30 mouse cellular contexts compared by ENCODE assay signal in genomic region chr7:52056274-52056673, GRCm38 (mm10). TPM values are rescaled to one million over a fixed set of nuclear protein-coding genes. Genes with fewer than 3 reads are reported as not detected.
DNase-seq lines count a peak whose midpoint lies in the region; ATAC-seq and TF ChIP-seq lines count a peak whose summit lies in the region.
"Had no signal": no experiment of that assay in that cellular context is flagged by ENCODE, and none has a peak within 500 bp of the region (broad histone marks: within the 10 kb centered on the region; RNA-seq: fewer than 3 reads in every experiment).

No protein-coding gene starts in this region.

- no peaks in the 10 kb centered on the region for H3K4me1 ChIP-seq in hindbrain, embryonic 11.5 days (replicated peaks; ENCODE audit: control insufficient read depth, insufficient read depth, low read length)
- H3K4me1 ChIP-seq in hindbrain, postnatal 0 days (ENCODE audit: insufficient read depth, low read length) = no peaks in the 10 kb centered on the region
- no peaks in the 10 kb centered on the region for H3K4me1 ChIP-seq in neural tube, embryonic 12.5 days
- no peaks in the 10 kb centered on the region for H3K4me1 ChIP-seq in hindbrain, embryonic 16.5 days (ENCODE audit: control insufficient read depth, insufficient read depth, low read depth, low read length)
- H3K4me1 ChIP-seq: embryonic facial prominence, embryonic 12.5 days; stomach, embryonic 15.5 days had no signal

- H3K27ac ChIP-seq in hindbrain, embryonic 11.5 days (ENCODE audit: low read depth, low read length) = no peak overlapping the region
- H3K27ac ChIP-seq in hindbrain, postnatal 0 days = no peak overlapping the region
- H3K27ac ChIP-seq in neural tube, embryonic 12.5 days = no peak overlapping the region
- H3K27ac ChIP-seq in hindbrain, embryonic 16.5 days (ENCODE audit: low read depth, low read length) = no peak overlapping the region
- H3K27ac ChIP-seq: embryonic facial prominence, embryonic 12.5 days; layer of hippocampus, adult 2 months; stomach, embryonic 15.5 days had no signal

- WGBS in hindbrain, embryonic 11.5 days = 65% methylated on average over 4 of the region's 4 CpGs
- WGBS in hindbrain, postnatal 0 days = 28% methylated on average over 4 of the region's 4 CpGs
- WGBS in neural tube, embryonic 12.5 days = 59% methylated on average over 4 of the region's 4 CpGs
- 31% methylated on average over 4 of the region's 4 CpGs for WGBS in hindbrain, embryonic 16.5 days

- no peak overlapping the region for H3K4me2 ChIP-seq in hindbrain, embryonic 11.5 days (replicated peaks; ENCODE audit: low read depth, low read length)
- H3K4me2 ChIP-seq in hindbrain, postnatal 0 days (ENCODE audit: low read depth, low read length) = no peak overlapping the region
- no peak overlapping the region for H3K4me2 ChIP-seq in neural tube, embryonic 12.5 days (replicated peaks)
- H3K4me2 ChIP-seq in hindbrain, embryonic 16.5 days (ENCODE audit: low read length) = no peak overlapping the region
- H3K4me2 ChIP-seq: embryonic facial prominence, embryonic 12.5 days; stomach, embryonic 15.5 days had no signal

- peak; percentile 74 for ATAC-seq in hindbrain, embryonic 11.5 days (ENCODE audit: low FRiP score)
- no peak for ATAC-seq in hindbrain, postnatal 0 days
- peak; percentile 61; the same call in 1 of the 2 replicates for ATAC-seq in neural tube, embryonic 12.5 days (ENCODE audit: low FRiP score, low read depth)
- peak; percentile 67 for ATAC-seq in hindbrain, embryonic 16.5 days
- ATAC-seq: inflammation-experienced regulatory T-cells, adult 6 months; lung, postnatal 0 days; Patski had no signal

- no peaks in the 10 kb centered on the region for H3K9me3 ChIP-seq in hindbrain, embryonic 11.5 days (ENCODE audit: control insufficient read depth, low read length)
- no peaks in the 10 kb centered on the region for H3K9me3 ChIP-seq in hindbrain, postnatal 0 days (ENCODE audit: low read length)
- H3K9me3 ChIP-seq in neural tube, embryonic 12.5 days = no peaks in the 10 kb centered on the region
- H3K9me3 ChIP-seq in hindbrain, embryonic 16.5 days (ENCODE audit: control insufficient read depth, low read length) = no peaks in the 10 kb centered on the region
- H3K9me3 ChIP-seq: embryonic facial prominence, embryonic 12.5 days; stomach, embryonic 15.5 days had no signal

- TF ChIP-seq CTCF in hindbrain, postnatal 0 days (IDR thresholded peaks at IDR 0.05; ENCODE audit: low read depth) = no peak

- H3K4me3 ChIP-seq in hindbrain, embryonic 11.5 days (ENCODE audit: low read depth, low read length) = no peak overlapping the region
- H3K4me3 ChIP-seq in hindbrain, postnatal 0 days (ENCODE audit: low read length) = no peak overlapping the region
- no peak overlapping the region for H3K4me3 ChIP-seq in neural tube, embryonic 12.5 days
- H3K4me3 ChIP-seq in hindbrain, embryonic 16.5 days (ENCODE audit: low read length) = no peak overlapping the region
- H3K4me3 ChIP-seq: embryonic facial prominence, embryonic 12.5 days; layer of hippocampus, adult 2 months; stomach, embryonic 15.5 days had no signal

- no peak overlapping the region for H3K9ac ChIP-seq in hindbrain, embryonic 11.5 days (ENCODE audit: low read depth, low read length)
- H3K9ac ChIP-seq in hindbrain, postnatal 0 days (replicated peaks; ENCODE audit: low read length) = no peak overlapping the region
- H3K9ac ChIP-seq in neural tube, embryonic 12.5 days = no peak overlapping the region
- H3K9ac ChIP-seq in hindbrain, embryonic 16.5 days (ENCODE audit: low read depth, low read length) = no peak overlapping the region
- H3K9ac ChIP-seq: embryonic facial prominence, embryonic 12.5 days; stomach, embryonic 15.5 days had no signal

- no peaks in the 10 kb centered on the region for H3K36me3 ChIP-seq in hindbrain, embryonic 11.5 days (ENCODE audit: control insufficient read depth, insufficient read depth, low read length)
- H3K36me3 ChIP-seq in hindbrain, postnatal 0 days (ENCODE audit: insufficient read depth, low read length) = no peaks in the 10 kb centered on the region
- no peaks in the 10 kb centered on the region for H3K36me3 ChIP-seq in neural tube, embryonic 12.5 days
- no peaks in the 10 kb centered on the region for H3K36me3 ChIP-seq in hindbrain, embryonic 16.5 days (ENCODE audit: control insufficient read depth, insufficient read depth, low read length)
- H3K36me3 ChIP-seq: embryonic facial prominence, embryonic 12.5 days; stomach, embryonic 15.5 days had no signal

- H3K27me3 ChIP-seq in hindbrain, embryonic 11.5 days (ENCODE audit: control insufficient read depth, insufficient read depth, low read length) = no peaks in the 10 kb centered on the region
- H3K27me3 ChIP-seq in hindbrain, postnatal 0 days (ENCODE audit: insufficient read depth, low read length) = no peaks in the 10 kb centered on the region
- H3K27me3 ChIP-seq in neural tube, embryonic 12.5 days (replicated peaks) = no peaks in the 10 kb centered on the region
- no peaks in the 10 kb centered on the region for H3K27me3 ChIP-seq in hindbrain, embryonic 16.5 days (replicated peaks; ENCODE audit: control insufficient read depth, insufficient read depth, low read length)
- H3K27me3 ChIP-seq: embryonic facial prominence, embryonic 12.5 days; stomach, embryonic 15.5 days had no signal

- DNase-seq in hindbrain, embryonic 11.5 days (ENCODE audit: low spot score) = peak; percentile 1
- no peak for DNase-seq in hindbrain, postnatal 0 days (ENCODE audit: low spot score)
- no peak for DNase-seq in neural tube, embryonic 10.5 days (ENCODE audit: extremely low spot score, low spot score)
- DNase-seq in kidney, adult 18-20 months = no peak
- DNase-seq in kidney, postnatal 25 days = no peak
- DNase-seq: cerebellum, adult 18-20 months; cerebellum, postnatal 25 days; gastrocnemius, postnatal 36 days; thymus, postnatal 25 days had no signal

RNA-seq across cellular contexts. Expression of gene 1700015G11Rik, which starts 40.7 kb away (rescaled TPM):
- polyA plus RNA-seq in hindbrain, embryonic 11.5 days (2014; fragmentation: Nextera tagmentation; extraction: Ambion mirVana) = not detected in 2 replicates
- total RNA-seq in hindbrain, postnatal 0 days (2014; rRNA removed) = not detected in 2 replicates
- polyA plus RNA-seq in hindbrain, postnatal 0 days (2015; fragmentation: Nextera tagmentation; extraction: Ambion mirVana) = not detected in 2 replicates
- polyA plus RNA-seq in neural tube, embryonic 12.5 days (2016; fragmentation: Nextera tagmentation; extraction: Ambion mirVana) = not detected in 2 replicates
- polyA plus RNA-seq in hindbrain, embryonic 16.5 days (2015; fragmentation: Nextera tagmentation; extraction: Ambion mirVana) = not detected in 2 replicates
- total RNA-seq: adrenal gland, adult 2 months; adrenal gland, postnatal 4 days; ES-E14; gastrocnemius, adult 18-20 months; gastrocnemius, postnatal 36 days; heart, adult 8-10 months; heart, postnatal 25 days; layer of hippocampus, adult 2 months; layer of hippocampus, postnatal 25 days; left cerebral cortex, postnatal 10 days; liver, adult 2 months had no signal
- polyA plus RNA-seq: adrenal gland, adult 2 months; embryonic facial prominence, embryonic 12.5 days; heart, embryonic 14.5 days; inflammation-experienced regulatory T-cells, adult 6 months; kidney, adult 2 months; limb, embryonic 11.5 days; liver, adult 2 months; liver, embryonic 16.5 days; lung, postnatal 0 days; Patski; stomach, embryonic 15.5 days had no signal

RNA-seq across cellular contexts. Expression of gene Svip, which starts 50.5 kb away (rescaled TPM):
- polyA plus RNA-seq in hindbrain, embryonic 11.5 days (2014; fragmentation: Nextera tagmentation; extraction: Ambion mirVana) = 18.1 and 20.0 TPM in 2 replicates
- 11.4 and 15.0 TPM in 2 replicates for total RNA-seq in hindbrain, postnatal 0 days (2014; rRNA removed)
- polyA plus RNA-seq in hindbrain, postnatal 0 days (2015; fragmentation: Nextera tagmentation; extraction: Ambion mirVana) = 18.3 and 20.3 TPM in 2 replicates
- 23.5 and 24.3 TPM in 2 replicates for polyA plus RNA-seq in neural tube, embryonic 12.5 days (2016; fragmentation: Nextera tagmentation; extraction: Ambion mirVana)
- 19.8 and 22.7 TPM in 2 replicates for polyA plus RNA-seq in hindbrain, embryonic 16.5 days (2015; fragmentation: Nextera tagmentation; extraction: Ambion mirVana)
